Mouse (Mus musculus) ES-Bruce4 (cell line): ENCODE data around the gene Pla2g5.

Source experiments
- CTCF ChIP-seq: IDR thresholded peaks from one replicate; pipeline ENCODE4 v1.8.1; 2011; ENCODE audit warnings: low read depth, low read length
- POLR2A ChIP-seq: IDR thresholded peaks from one replicate; pipeline ENCODE4 v1.8.1; 2011; ENCODE audit warnings: low read length; ENCODE audit not compliant: insufficient read depth

- TF ChIP-seq POLR2A (no peak), CTCF (no peak)
Measured at GRCm38 (mm10) chr4:138755983-138756382, 107.3 kb downstream of the Pla2g5 start.
